Mouse (Mus musculus): ENCODE data around the gene Gse1. TPM values are rescaled to one million over a fixed set of nuclear protein-coding genes. Genes with fewer than 3 reads are reported as not detected.

Gse1 gene
- total and polyA plus RNA-seq, 3 experiments = 12.1 to 24.3 (median 21.0) TPM

DNA sequence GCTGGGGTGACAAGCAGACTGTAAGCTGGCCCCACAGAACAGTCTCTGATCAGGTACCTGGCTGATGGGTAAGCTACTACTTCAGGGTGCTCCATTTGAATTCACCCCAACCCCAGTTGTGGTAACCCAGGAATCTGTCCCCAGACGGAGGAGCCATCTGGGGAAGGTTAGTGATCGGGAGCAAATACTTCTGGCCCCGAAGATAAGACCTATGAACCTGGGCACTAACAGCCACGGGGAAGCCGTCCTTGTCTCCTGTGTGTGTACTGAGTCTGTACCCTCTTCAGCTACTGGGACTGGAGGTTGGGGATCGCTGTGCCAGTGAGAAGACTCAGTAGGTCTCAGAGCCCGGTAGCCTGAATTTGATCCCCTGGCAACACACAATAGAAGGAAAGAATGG is 173.5 kb downstream of the Gse1 start:
- DNase-seq = no peak
- Histone ChIP-seq H3K9ac (ENCODE audit: low read depth, low read length) (no peak overlapping the region), H3K4me3 (no peak overlapping the region), H3K36me3 (ENCODE audit: control insufficient read depth, insufficient read depth, low read length) (no peaks in the 10 kb centered on the region), H3K79me2 (replicated peaks; ENCODE audit: control insufficient read depth, insufficient read depth, low read length) (no peaks in the 10 kb centered on the region), H3K27me3 (ENCODE audit: control insufficient read depth, insufficient read depth, low read length) (no peaks in the 10 kb centered on the region), H3K27ac (no peak overlapping the region), H3K4me1 (ENCODE audit: control insufficient read depth, insufficient read depth, low read length) (no peaks in the 10 kb centered on the region)
- intact Hi-C loops (cut with DNase I) = no loop called here
- TF ChIP-seq CTCF (IDR thresholded peaks at IDR 0.05) (no peak), EP300 (IDR thresholded peaks at IDR 0.05; ENCODE audit: insufficient read depth, low read depth, low read length) (no peak), POLR2A (IDR thresholded peaks at IDR 0.05; ENCODE audit: insufficient read depth, low read depth, low read length) (no peak)
- WGBS = 92% methylated on average over 7 of the region's 7 CpGs

DNA sequence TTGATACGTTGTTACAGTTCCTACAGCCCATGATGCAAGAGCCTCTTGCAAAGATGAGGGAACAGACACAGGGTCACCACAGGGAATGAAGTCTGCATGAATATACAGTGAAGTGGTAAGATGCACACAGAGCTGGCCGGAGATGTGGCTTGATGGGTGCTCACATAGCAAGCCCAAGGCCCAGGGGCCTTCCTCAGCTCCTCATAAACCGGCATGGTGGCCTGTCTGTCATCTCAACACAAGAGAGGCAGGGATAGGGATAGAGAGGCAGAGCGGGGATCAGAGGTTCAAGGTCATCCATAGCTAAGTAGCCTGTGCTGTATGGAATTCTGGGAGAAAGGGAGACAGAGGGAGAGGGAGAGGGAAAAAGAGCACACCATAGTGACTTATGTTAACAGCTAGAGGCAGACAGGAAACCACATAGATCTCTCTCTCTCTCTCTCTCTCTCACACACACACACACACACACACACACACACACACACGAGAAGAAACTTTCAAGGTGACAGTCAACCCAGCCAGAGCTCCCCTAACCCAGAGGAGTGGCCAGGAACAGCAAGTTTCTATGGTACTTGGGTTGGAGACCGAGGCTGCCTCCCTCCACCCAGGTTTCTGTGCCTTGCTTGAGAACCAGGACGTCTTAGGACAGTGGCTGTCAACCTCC is 175.5 kb downstream of the Gse1 start:
- WGBS = 88% methylated on average over 7 of the region's 7 CpGs
- peaks cover 1% of the 10 kb centered on the region; the same call in 1 of the 2 replicates for H3K4me1 ChIP-seq (ENCODE audit: control insufficient read depth, insufficient read depth, low read length)
- no peaks in the 10 kb centered on the region for H3K36me3 ChIP-seq (ENCODE audit: control insufficient read depth, insufficient read depth, low read length)
- no peak overlapping the region for H3K4me3 ChIP-seq
- H3K9ac ChIP-seq (ENCODE audit: low read depth, low read length) = no peak overlapping the region
- no peaks in the 10 kb centered on the region for H3K27me3 ChIP-seq (ENCODE audit: control insufficient read depth, insufficient read depth, low read length)
- no peak for TF ChIP-seq POLR2A (IDR thresholded peaks at IDR 0.05; ENCODE audit: insufficient read depth, low read depth, low read length)
- no peak for TF ChIP-seq CTCF (IDR thresholded peaks at IDR 0.05)
- no peak for TF ChIP-seq EP300 (IDR thresholded peaks at IDR 0.05; ENCODE audit: insufficient read depth, low read depth, low read length)
- H3K27ac ChIP-seq = no peak overlapping the region
- no peak for DNase-seq
- H3K79me2 ChIP-seq (replicated peaks; ENCODE audit: control insufficient read depth, insufficient read depth, low read length) = no peaks in the 10 kb centered on the region
- intact Hi-C loops (cut with DNase I) = no loop called here

DNA sequence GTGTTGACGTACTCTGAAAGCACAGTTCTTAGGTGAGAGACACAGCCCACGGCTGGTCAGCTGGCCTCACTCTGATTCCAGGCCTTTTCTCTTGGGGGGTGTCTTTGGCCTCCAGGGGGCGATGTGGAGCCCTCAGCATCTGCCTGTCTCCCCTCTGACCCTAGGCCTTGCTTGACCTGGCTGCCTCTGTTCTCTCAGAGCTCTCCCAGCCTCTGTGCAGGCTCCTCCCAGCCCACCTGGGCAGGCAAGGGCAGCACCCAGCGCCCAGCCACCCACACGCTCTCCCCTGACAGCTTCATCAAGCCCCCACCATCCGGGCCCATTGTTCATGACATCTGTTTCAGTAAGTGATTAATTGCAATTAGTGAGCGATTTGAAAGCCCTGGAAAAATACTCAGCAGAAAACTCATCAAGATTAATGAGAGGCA is 176.4 kb downstream of the Gse1 start:
- H3K4me1 ChIP-seq (ENCODE audit: control insufficient read depth, insufficient read depth, low read length) = peaks cover 1% of the 10 kb centered on the region; the same call in 1 of the 2 replicates
- no peaks in the 10 kb centered on the region for H3K79me2 ChIP-seq (replicated peaks; ENCODE audit: control insufficient read depth, insufficient read depth, low read length)
- DNase-seq = peak; percentile 49 to 75
- H3K27ac ChIP-seq = no peak overlapping the region
- H3K36me3 ChIP-seq (ENCODE audit: control insufficient read depth, insufficient read depth, low read length) = no peaks in the 10 kb centered on the region
- H3K9ac ChIP-seq (ENCODE audit: low read depth, low read length) = no peak overlapping the region
- H3K4me3 ChIP-seq = no peak overlapping the region
- H3K27me3 ChIP-seq (ENCODE audit: control insufficient read depth, insufficient read depth, low read length) = no peaks in the 10 kb centered on the region
- intact Hi-C loops (cut with DNase I) = loop anchor here (5.0 kb wide), 1 partner anchor 103 kb away; no protein-coding TSS in a partner anchor
- 68% methylated on average over 7 of the region's 7 CpGs for WGBS
- TF ChIP-seq EP300 (IDR thresholded peaks at IDR 0.05; ENCODE audit: insufficient read depth, low read depth, low read length) (no peak), POLR2A (IDR thresholded peaks at IDR 0.05; ENCODE audit: insufficient read depth, low read depth, low read length) (no peak), CTCF (IDR thresholded peaks at IDR 0.05) (peak; percentile 86)

DNA sequence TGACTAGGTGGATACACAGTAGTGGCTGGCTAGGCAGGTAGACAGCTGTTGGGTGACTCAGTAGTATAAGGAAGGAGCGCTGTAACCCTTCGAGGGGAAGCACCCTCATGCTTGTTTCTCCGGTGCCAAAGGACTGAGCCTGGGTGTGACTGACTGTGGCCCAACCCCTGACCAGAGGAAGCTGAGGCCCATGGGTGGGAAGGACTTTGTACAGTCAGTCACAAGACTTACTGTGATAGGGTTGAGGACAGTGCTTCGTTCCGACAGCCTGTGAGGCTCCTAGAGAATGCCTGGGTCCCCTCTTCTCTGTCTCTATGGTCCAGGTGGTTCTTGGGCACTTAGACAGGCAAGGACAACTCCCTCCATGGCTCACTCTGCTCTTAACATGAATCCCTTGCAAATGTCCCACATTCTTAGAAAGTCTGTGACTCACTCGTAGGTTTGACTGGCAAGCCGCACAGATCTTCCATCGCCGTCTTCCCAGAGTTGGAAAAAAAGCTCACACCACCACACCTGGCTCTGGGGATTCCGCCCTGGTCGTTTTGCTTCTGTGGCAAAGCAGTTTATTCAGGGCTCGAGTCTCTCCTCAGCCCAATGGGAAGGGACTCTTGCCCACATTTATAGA is 177.9 kb downstream of the Gse1 start:
- intact Hi-C loops (cut with DNase I) = loop anchor here (5.0 kb wide), 1 partner anchor 101 kb away; no protein-coding TSS in a partner anchor
- H3K27ac ChIP-seq = no peak overlapping the region

DNA sequence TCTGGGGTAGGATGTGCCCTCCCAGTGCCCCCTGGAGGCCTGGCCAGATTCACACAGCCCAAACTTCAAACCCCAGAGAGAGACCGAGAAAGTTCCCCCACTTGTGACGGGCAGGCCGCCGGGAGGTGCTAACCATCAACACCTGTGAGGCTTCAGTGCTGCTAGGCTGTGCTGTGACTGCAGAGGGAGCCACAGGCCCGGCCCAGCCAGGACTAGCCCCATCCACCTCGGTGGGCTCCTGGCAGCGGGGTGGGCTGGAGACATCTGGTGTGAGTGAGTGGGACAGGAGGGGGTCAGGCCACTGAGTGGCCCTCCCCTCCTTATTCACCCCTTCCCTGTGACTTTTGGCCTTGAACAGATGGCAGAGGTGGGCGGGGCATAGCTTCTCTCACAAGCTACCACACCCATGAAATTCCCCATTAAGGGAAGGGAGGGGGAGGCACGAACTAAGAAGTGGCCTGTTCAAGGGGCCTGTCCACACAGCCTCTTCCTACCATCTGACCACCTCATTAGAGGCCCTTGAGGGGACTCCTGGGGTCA is 179.5 kb downstream of the Gse1 start:
- intact Hi-C loops (cut with DNase I) = loop anchor here (1.0 to 5.0 kb wide), 2 partner anchors 100 to 128 kb away; no protein-coding TSS in a partner anchor
- no peaks in the 10 kb centered on the region for H3K79me2 ChIP-seq (replicated peaks; ENCODE audit: control insufficient read depth, insufficient read depth, low read length)
- no peak overlapping the region for H3K4me3 ChIP-seq
- peaks cover 1% of the 10 kb centered on the region; the same call in 1 of the 2 replicates for H3K4me1 ChIP-seq (ENCODE audit: control insufficient read depth, insufficient read depth, low read length)
- H3K36me3 ChIP-seq (ENCODE audit: control insufficient read depth, insufficient read depth, low read length) = no peaks in the 10 kb centered on the region
- TF ChIP-seq CTCF (IDR thresholded peaks at IDR 0.05) (peak; percentile 80), EP300 (IDR thresholded peaks at IDR 0.05; ENCODE audit: insufficient read depth, low read depth, low read length) (0 out of 2 replicates have a peak, but pooled peaks have one; percentile 23), POLR2A (IDR thresholded peaks at IDR 0.05; ENCODE audit: insufficient read depth, low read depth, low read length) (no peak)
- DNase-seq = peak; percentile 58 to 59
- peak overlapping the region; percentile 18 for H3K27ac ChIP-seq
- WGBS = 38% methylated on average over 9 of the region's 9 CpGs
- no peaks in the 10 kb centered on the region for H3K27me3 ChIP-seq (ENCODE audit: control insufficient read depth, insufficient read depth, low read length)
- H3K9ac ChIP-seq (ENCODE audit: low read depth, low read length) = no peak overlapping the region

More for the DNA sequence above, 177.9 kb downstream of the Gse1 start:
- Histone ChIP-seq H3K9ac (ENCODE audit: low read depth, low read length) (no peak overlapping the region), H3K4me1 (ENCODE audit: control insufficient read depth, insufficient read depth, low read length) (peaks cover 1% of the 10 kb centered on the region; the same call in 1 of the 2 replicates), H3K79me2 (replicated peaks; ENCODE audit: control insufficient read depth, insufficient read depth, low read length) (no peaks in the 10 kb centered on the region), H3K4me3 (no peak overlapping the region), H3K36me3 (ENCODE audit: control insufficient read depth, insufficient read depth, low read length) (no peaks in the 10 kb centered on the region), H3K27me3 (ENCODE audit: control insufficient read depth, insufficient read depth, low read length) (no peaks in the 10 kb centered on the region)
- TF ChIP-seq CTCF (IDR thresholded peaks at IDR 0.05) (no peak), EP300 (IDR thresholded peaks at IDR 0.05; ENCODE audit: insufficient read depth, low read depth, low read length) (no peak), POLR2A (IDR thresholded peaks at IDR 0.05; ENCODE audit: insufficient read depth, low read depth, low read length) (no peak)
- WGBS = 90% methylated on average over 12 of the region's 12 CpGs
- no peak for DNase-seq

All from heart, adult 2 months (tissue).